Mouse (Mus musculus) hindbrain, embryonic 14.5 days (tissue): ENCODE measurements at regions not wholly inside any gene's neighbourhood (a gene's known extent, or its start where the extent isn't known, plus 50 kb on each side); places are given as distances from the start of the nearest gene placed in this dataset.

ENCODE experiments used
- ATAC-seq: fragments of 200-750 bp; cut with Nextera tagmentation; 2 replicates; pipeline ENCODE4 v1.8.0; 2017; ENCODE audit warnings: moderate number of reproducible peaks, mild to moderate bottlenecking, moderate TSS enrichment, moderate library complexity; ENCODE audit not compliant: low FRiP score
- DNase-seq: peaks from one replicate; pipeline ENCODE4 v3.0.0-alpha.2; 2015; ENCODE audit warnings: low spot score
- H3K27ac ChIP-seq: fragments of 300-500 bp; sonication (generic); 2 replicates; pipeline ENCODE4 v1.5.1; 2014; ENCODE audit warnings: mild to moderate bottlenecking, moderate library complexity
- H3K27me3 ChIP-seq: fragments of 300-500 bp; sonication (generic); 2 replicates; pipeline ENCODE4 v1.6.1; 2014; ENCODE audit warnings: mild to moderate bottlenecking, low read length, mixed read lengths; ENCODE audit not compliant: control insufficient read depth, insufficient read depth
- H3K36me3 ChIP-seq: fragments of 300-500 bp; sonication (generic); replicated peaks from 2 replicates; pipeline ENCODE4 v1.6.1; 2014; ENCODE audit not compliant: control insufficient read depth, insufficient read depth
- H3K4me1 ChIP-seq: fragments of 300-500 bp; sonication (generic); replicated peaks from 2 replicates; pipeline ENCODE4 v1.6.1; 2014; ENCODE audit warnings: antibody characterized with exemption, low read length, mixed read lengths; ENCODE audit not compliant: control insufficient read depth, insufficient read depth
- H3K4me2 ChIP-seq: fragments of 300-500 bp; sonication (generic); replicated peaks from 2 replicates; pipeline ENCODE4 v1.6.1; 2014; ENCODE audit warnings: mild to moderate bottlenecking, moderate library complexity
- H3K4me3 ChIP-seq: fragments of 300-500 bp; sonication (generic); replicated peaks from 2 replicates; pipeline ENCODE4 v1.5.1; 2014; ENCODE audit warnings: mild to moderate bottlenecking, low read length
- H3K9ac ChIP-seq: fragments of 300-500 bp; sonication (generic); 2 replicates; pipeline ENCODE4 v1.6.1; 2014
- H3K9me3 ChIP-seq: fragments of 300-500 bp; sonication (generic); 2 replicates; pipeline ENCODE4 v1.6.1; 2016; ENCODE audit warnings: low read length; ENCODE audit not compliant: control insufficient read depth
- WGBS: fragments of 180-500 bp; shearing (Covaris S2); extraction: QIAGEN DNeasy Blood & Tissue Kit; methylation state at CpG from one replicate; pipeline ENCODE4 v1.1.7; 2014; 5-methylcytosine and 5-hydroxymethylcytosine counted together

GRCm38 (mm10) chr11:24422066-24422775 lies 344.4 kb downstream of the Bcl11a start:
- H3K4me1 ChIP-seq, result no peaks in the 10 kb centered on the region

GRCm38 (mm10) chr11:24423278-24423677 lies 345.4 kb downstream of the Bcl11a start:
- Histone ChIP-seq H3K27me3 (no peaks in the 10 kb centered on the region), H3K27ac (no peak overlapping the region), H3K4me3 (no peak overlapping the region), H3K4me2 (no peak overlapping the region), H3K36me3 (no peaks in the 10 kb centered on the region), H3K4me1 (no peaks in the 10 kb centered on the region), H3K9ac (no peak overlapping the region), H3K9me3 (no peaks in the 10 kb centered on the region)
- 89% methylated on average over 6 of the region's 6 CpGs for WGBS
- ATAC-seq (no peak), DNase-seq (no peak)

More at GRCm38 (mm10) chr11:24422066-24422775, 344.4 kb downstream of the Bcl11a start:
- H3K36me3 ChIP-seq, result no peaks in the 10 kb centered on the region
- ATAC-seq, result no peak
- 0 out of 2 replicates have a peak, but pooled peaks cover 7% of the 10 kb centered on the region for H3K9me3 ChIP-seq
- 68% methylated on average over 10 of the region's 10 CpGs for WGBS
- H3K4me3 ChIP-seq, result no peak overlapping the region
- H3K9ac ChIP-seq, result no peak overlapping the region
- no peak overlapping the region for H3K4me2 ChIP-seq
- DNase-seq, result no peak
- no peak overlapping the region for H3K27ac ChIP-seq
- H3K27me3 ChIP-seq, result no peaks in the 10 kb centered on the region

DNA sequence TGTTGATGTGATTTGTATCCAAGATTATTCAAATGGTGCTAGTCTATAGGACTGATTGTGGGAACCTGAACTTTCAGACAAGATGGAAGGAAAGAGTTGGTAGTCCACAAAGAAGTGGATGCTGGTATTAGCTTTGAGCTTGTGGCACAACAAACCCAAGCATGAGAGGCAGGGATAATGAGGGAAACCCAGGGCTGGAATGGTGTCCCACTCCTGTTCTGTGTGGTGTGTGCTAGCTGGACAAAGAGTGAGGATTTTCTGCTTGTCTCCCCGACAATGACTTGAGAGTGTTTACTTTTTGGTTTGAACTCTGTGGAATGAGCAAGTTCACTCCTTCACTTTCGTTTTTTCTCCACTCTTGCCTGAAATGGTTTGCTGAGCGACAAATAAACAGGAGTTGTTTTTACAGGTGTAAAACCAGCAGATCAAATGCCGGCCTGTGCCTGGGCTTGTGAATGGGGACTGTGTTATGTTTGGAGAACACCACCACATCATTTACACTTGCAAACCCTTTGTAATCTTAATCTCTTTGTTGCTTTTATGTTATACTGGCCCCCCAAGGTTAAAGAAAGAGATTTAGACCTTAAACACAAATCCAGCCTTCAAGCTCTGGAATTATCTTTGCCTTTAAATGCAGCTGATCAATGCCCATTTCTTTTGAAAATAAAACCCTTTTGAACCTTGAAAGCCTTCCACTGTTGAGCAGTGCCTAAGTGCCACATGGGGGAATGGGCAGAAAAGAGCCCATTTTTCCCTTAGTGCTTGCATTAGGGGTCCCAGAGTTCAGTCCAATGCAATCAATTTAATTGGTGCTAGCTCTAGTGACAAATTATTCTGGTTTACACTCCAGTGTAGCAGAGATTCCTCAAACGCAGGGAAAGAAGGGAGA lies 349.4 kb downstream of the Bcl11a start:
- DNase-seq (no peak), ATAC-seq (no peak)
- Histone ChIP-seq H3K27me3 (no peaks in the 10 kb centered on the region), H3K4me1 (no peaks in the 10 kb centered on the region), H3K27ac (no peak overlapping the region), H3K9ac (no peak overlapping the region), H3K4me2 (no peak overlapping the region), H3K4me3 (no peak overlapping the region), H3K9me3 (no peaks in the 10 kb centered on the region), H3K36me3 (no peaks in the 10 kb centered on the region)
- 29% methylated on average over 5 of the region's 5 CpGs for WGBS

GRCm38 (mm10) chr11:24448608-24449007 lies 370.8 kb downstream of the Bcl11a start:
- no peaks in the 10 kb centered on the region for H3K9me3 ChIP-seq
- H3K4me2 ChIP-seq, result no peak overlapping the region
- H3K4me1 ChIP-seq, result no peaks in the 10 kb centered on the region
- 85% methylated on average over 1 of the region's 1 CpGs for WGBS
- H3K36me3 ChIP-seq, result no peaks in the 10 kb centered on the region
- H3K4me3 ChIP-seq, result no peak overlapping the region
- DNase-seq (no peak), ATAC-seq (no peak)
- no peak overlapping the region for H3K9ac ChIP-seq
- no peak overlapping the region for H3K27ac ChIP-seq
- H3K27me3 ChIP-seq, result no peaks in the 10 kb centered on the region

GRCm38 (mm10) chr11:24452267-24452666 lies 374.4 kb downstream of the Bcl11a start:
- Histone ChIP-seq H3K9me3 (no peaks in the 10 kb centered on the region), H3K36me3 (no peaks in the 10 kb centered on the region), H3K9ac (no peak overlapping the region), H3K27me3 (no peaks in the 10 kb centered on the region), H3K4me3 (no peak overlapping the region), H3K27ac (no peak overlapping the region), H3K4me2 (peak overlapping the region; percentile 32; the same call in 1 of the 2 replicates), H3K4me1 (no peaks in the 10 kb centered on the region)
- WGBS, result 15% methylated on average over 7 of the region's 7 CpGs
- ATAC-seq (peak; percentile 72; the same call in 1 of the 2 replicates), DNase-seq (no peak)

- no peak overlapping the region for H3K4me2 ChIP-seq
- H3K4me1 ChIP-seq, result no peaks in the 10 kb centered on the region
- H3K27ac ChIP-seq, result no peak overlapping the region
- H3K4me3 ChIP-seq, result no peak overlapping the region
- ATAC-seq (no peak), DNase-seq (no peak)
- no peak overlapping the region for H3K9ac ChIP-seq
- no peaks in the 10 kb centered on the region for H3K27me3 ChIP-seq
- no peaks in the 10 kb centered on the region for H3K9me3 ChIP-seq
- no peaks in the 10 kb centered on the region for H3K36me3 ChIP-seq
- 81% methylated on average over 4 of the region's 4 CpGs for WGBS
Measured at GRCm38 (mm10) chr11:24464642-24465041, 386.8 kb downstream of the Bcl11a start.

DNA sequence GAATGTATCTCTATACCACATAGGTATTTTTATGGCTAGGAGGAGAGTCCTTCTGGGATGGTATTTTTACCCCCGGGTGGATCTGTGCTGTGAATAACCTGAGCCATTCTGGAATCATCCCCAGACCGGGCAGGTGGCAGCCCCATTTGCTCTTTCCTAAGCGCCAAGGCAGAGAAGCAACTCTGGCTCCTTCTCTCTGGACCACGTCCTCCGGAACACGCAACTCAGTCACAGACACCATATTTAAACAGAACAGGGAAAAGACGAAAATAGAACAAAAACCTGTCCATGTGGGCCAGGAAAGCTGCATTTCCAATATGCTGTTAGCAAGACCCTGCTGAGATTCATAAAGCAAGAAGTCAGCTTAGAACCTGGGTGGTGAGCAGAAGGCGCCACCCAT lies 389.6 kb downstream of the Bcl11a start:
- no peak overlapping the region for H3K27ac ChIP-seq
- WGBS, result 96% methylated on average over 8 of the region's 8 CpGs
- H3K36me3 ChIP-seq, result no peaks in the 10 kb centered on the region
- no peak for DNase-seq
- H3K4me3 ChIP-seq, result no peak overlapping the region
- H3K4me2 ChIP-seq, result no peak overlapping the region
- no peaks in the 10 kb centered on the region for H3K9me3 ChIP-seq
- H3K27me3 ChIP-seq, result no peaks in the 10 kb centered on the region
- H3K4me1 ChIP-seq, result no peaks in the 10 kb centered on the region
- no peak overlapping the region for H3K9ac ChIP-seq
- ATAC-seq, result no peak

- Histone ChIP-seq H3K4me1 (0 out of 2 replicates have a peak, but pooled peaks cover 4% of the 10 kb centered on the region), H3K4me3 (no peak overlapping the region), H3K4me2 (no peak overlapping the region), H3K9ac (no peak overlapping the region), H3K36me3 (no peaks in the 10 kb centered on the region), H3K27ac (no peak overlapping the region), H3K9me3 (no peaks in the 10 kb centered on the region), H3K27me3 (no peaks in the 10 kb centered on the region)
- no peak for DNase-seq
- no peak for ATAC-seq
Measured at GRCm38 (mm10) chr11:24470469-24470868, 392.6 kb downstream of the Bcl11a start.

GRCm38 (mm10) chr11:24472617-24473367 lies 394.9 kb downstream of the Bcl11a start:
- ATAC-seq (no peak), DNase-seq (peak; percentile 6)
- no peaks in the 10 kb centered on the region for H3K36me3 ChIP-seq
- H3K27me3 ChIP-seq, result no peaks in the 10 kb centered on the region
- H3K4me2 ChIP-seq, result no peak overlapping the region
- H3K27ac ChIP-seq, result no peak overlapping the region
- H3K9me3 ChIP-seq, result no peaks in the 10 kb centered on the region
- 85% methylated on average over 8 of the region's 8 CpGs for WGBS
- H3K4me1 ChIP-seq, result 0 out of 2 replicates have a peak, but pooled peaks cover 4% of the 10 kb centered on the region
- H3K9ac ChIP-seq, result no peak overlapping the region
- no peak overlapping the region for H3K4me3 ChIP-seq
